Mouse (Mus musculus): ENCODE data around the gene Ripply3.
"Not testable (repeated sequence)": the region's sequence is repeated elsewhere in the genome, so short reads cannot be mapped to it uniquely, and the experiment has no call there.

Gene Ripply3

GRCm38 (mm10) chr16:94314626-94315025, 13.6 kb upstream of the Ripply3 start:
- DNase-seq (ENCODE audit: low spot score in 2 of 2): no peak

- DNase-seq (ENCODE audit: low spot score in 2 of 2): no peak
These were observed 13.0 kb upstream of the Ripply3 start for GRCm38 (mm10) chr16:94315215-94315614.

GRCm38 (mm10) chr16:94317752-94318151, 10.5 kb upstream of the Ripply3 start:
- DNase-seq (ENCODE audit: low spot score in 2 of 2): no peak

- no peak for DNase-seq (ENCODE audit: low spot score in 2 of 2)
These were observed 8.0 kb upstream of the Ripply3 start for GRCm38 (mm10) chr16:94320223-94320622.

GRCm38 (mm10) chr16:94323681-94324080, 4.5 kb upstream of the Ripply3 start:
- DNase-seq (ENCODE audit: low spot score in 2 of 2): no peak

- DNase-seq (ENCODE audit: low spot score in 2 of 2): no peak
These were observed 2.2 kb upstream of the Ripply3 start for GRCm38 (mm10) chr16:94326008-94326407.

- no peak for DNase-seq (ENCODE audit: low spot score in 2 of 2)
These were observed 954 bp downstream of the Ripply3 start for GRCm38 (mm10) chr16:94328881-94329867.

GRCm38 (mm10) chr16:94330429-94330828, 2.2 kb downstream of the Ripply3 start:
- DNase-seq (ENCODE audit: low spot score in 2 of 2): no peak

GRCm38 (mm10) chr16:94331233-94331885, 3.1 kb downstream of the Ripply3 start:
- no peak for DNase-seq (ENCODE audit: low spot score in 2 of 2)

GRCm38 (mm10) chr16:94331886-94332252, 3.6 kb downstream of the Ripply3 start:
- DNase-seq (ENCODE audit: low spot score in 2 of 2): peak in 1 of 2 experiments; percentile 66

GRCm38 (mm10) chr16:94335656-94336055, 7.4 kb downstream of the Ripply3 start:
- DNase-seq (ENCODE audit: low spot score in 2 of 2): no peak

GRCm38 (mm10) chr16:94339164-94340160, 11.2 kb downstream of the Ripply3 start:
- DNase-seq (ENCODE audit: low spot score in 2 of 2): not testable (repeated sequence)

GRCm38 (mm10) chr16:94345733-94346132, 17.5 kb downstream of the Ripply3 start:
- DNase-seq (ENCODE audit: low spot score in 2 of 2): no peak

GRCm38 (mm10) chr16:94347080-94347731, 19.0 kb downstream of the Ripply3 start:
- DNase-seq (ENCODE audit: low spot score in 2 of 2): no peak

- DNase-seq (ENCODE audit: low spot score in 2 of 2): no peak
These were observed 20.6 kb downstream of the Ripply3 start for GRCm38 (mm10) chr16:94348779-94349178.

- no peak for DNase-seq (ENCODE audit: low spot score in 2 of 2)
These were observed 21.5 kb downstream of the Ripply3 start for GRCm38 (mm10) chr16:94349588-94350286.

- DNase-seq (ENCODE audit: low spot score in 2 of 2): no peak
These were observed 22.1 kb downstream of the Ripply3 start for GRCm38 (mm10) chr16:94350287-94350677.

- DNase-seq (ENCODE audit: low spot score in 2 of 2): no peak
These were observed 26.2 kb downstream of the Ripply3 start for GRCm38 (mm10) chr16:94354450-94354849.

- no peak for DNase-seq (ENCODE audit: low spot score in 2 of 2)
These were observed 27.8 kb downstream of the Ripply3 start for GRCm38 (mm10) chr16:94356046-94356445.

- no peak for DNase-seq (ENCODE audit: low spot score in 2 of 2)
These were observed 28.7 kb downstream of the Ripply3 start for GRCm38 (mm10) chr16:94356776-94357494.
